Mouse (Mus musculus): ENCODE measurements around the gene Uri1.
A peak's percentile ranks its signal among the peaks of the same experiment; 100 is the strongest.

The Uri1 gene

DNA sequence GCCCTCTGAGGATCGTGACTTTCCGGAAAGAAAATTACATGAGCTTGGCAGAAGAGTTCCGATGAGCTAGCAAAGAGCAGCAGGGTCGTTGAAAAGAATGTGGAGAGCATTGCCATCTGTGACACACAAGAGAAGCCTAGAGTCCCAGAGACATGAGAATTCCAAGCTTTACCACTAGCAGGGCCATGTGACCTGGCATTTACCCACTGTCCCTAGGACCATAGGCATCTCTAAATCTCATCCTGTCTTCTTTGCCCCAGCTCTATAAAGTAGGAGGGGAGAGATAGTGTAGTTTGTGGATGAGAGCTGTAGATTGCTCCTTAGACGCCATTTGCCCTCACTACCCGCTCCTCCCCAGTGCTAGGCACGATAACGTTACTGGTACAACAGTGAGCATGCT, at the start of gene Uri1:
Gene Uri1 (minus strand): TSS at position 101 of the 400 bp plus-strand sequence.
- no peak for DNase-seq (ENCODE audit: low spot score in 2 of 2)

GRCm38 (mm10) chr7:38071065-38071464, 47.7 kb upstream of the Uri1 start:
- DNase-seq (ENCODE audit: low spot score in 2 of 2) = no peak

DNA sequence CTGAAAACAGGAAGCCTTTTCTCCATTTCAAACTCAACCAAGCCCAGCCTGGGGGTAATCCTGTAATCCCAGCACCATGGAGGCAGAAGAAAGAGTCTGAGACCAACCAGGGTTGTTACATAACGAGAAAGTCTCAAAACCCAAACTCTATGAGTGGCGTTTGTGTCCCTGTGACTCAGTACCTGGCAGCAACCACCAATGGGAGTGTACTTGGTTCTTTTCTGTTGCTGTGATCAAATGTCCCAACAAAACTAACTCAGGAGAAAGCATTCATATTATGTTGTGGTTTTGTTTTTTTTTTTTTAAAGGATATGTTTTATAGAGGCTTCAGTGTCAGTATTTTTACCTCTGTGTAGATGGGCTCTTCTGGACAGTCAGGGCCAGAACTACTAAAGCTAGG, 47.3 kb upstream of the Uri1 start:
- DNase-seq (ENCODE audit: low spot score in 2 of 2) = no peak

DNA sequence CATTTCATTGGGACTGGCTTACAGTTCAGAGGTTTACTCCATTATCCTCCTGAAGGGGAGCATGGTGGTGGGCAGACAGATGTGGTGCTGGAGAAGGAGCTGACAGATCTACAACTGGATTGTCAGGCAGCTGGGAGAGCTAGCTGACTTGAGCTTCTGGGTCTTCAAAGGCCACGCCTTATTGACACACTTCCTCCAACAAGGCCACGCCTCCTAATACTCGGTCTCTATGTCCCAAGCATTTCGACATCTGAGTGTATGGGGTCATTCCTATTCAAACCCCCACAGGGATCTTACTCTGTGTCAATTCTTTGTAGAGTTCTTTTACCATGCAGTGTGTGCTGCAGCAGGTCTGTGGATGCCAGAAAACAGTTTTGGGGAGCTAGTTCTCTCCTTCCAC, 41.1 kb upstream of the Uri1 start:
- no peak for DNase-seq (ENCODE audit: low spot score in 2 of 2)

GRCm38 (mm10) chr7:38061060-38061970, 38.0 kb upstream of the Uri1 start:
- peak; percentile 81 to 85 for DNase-seq (ENCODE audit: low spot score in 2 of 2)

- no peak for DNase-seq (ENCODE audit: low spot score in 2 of 2)
These were observed 36.4 kb upstream of the Uri1 start for GRCm38 (mm10) chr7:38059636-38060330.

GRCm38 (mm10) chr7:38059096-38059495, 35.7 kb upstream of the Uri1 start:
- no peak for DNase-seq (ENCODE audit: low spot score in 2 of 2)

DNA sequence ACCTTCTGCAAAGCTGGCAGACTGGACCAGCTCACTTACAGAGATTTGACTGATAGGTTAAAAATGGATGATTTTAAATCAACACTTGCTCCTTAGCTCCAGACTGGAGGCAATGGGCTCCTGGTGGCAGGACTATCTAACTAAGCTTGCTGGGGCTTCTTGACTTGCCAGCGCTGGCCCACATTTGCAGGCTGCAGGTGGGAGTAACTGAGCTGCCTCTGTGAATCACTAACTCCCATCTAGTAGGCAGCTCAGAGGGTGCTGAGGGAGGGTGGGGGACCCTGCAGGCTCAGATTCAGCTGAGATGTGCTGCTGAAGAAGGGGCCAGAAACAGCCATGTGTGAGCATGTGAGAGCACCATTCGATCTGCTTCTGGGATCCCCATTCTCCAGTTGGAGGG, 32.6 kb upstream of the Uri1 start:
- DNase-seq (ENCODE audit: low spot score in 2 of 2) = no peak

GRCm38 (mm10) chr7:38054246-38054645, 30.9 kb upstream of the Uri1 start:
- DNase-seq (ENCODE audit: low spot score in 2 of 2) = no peak

DNA sequence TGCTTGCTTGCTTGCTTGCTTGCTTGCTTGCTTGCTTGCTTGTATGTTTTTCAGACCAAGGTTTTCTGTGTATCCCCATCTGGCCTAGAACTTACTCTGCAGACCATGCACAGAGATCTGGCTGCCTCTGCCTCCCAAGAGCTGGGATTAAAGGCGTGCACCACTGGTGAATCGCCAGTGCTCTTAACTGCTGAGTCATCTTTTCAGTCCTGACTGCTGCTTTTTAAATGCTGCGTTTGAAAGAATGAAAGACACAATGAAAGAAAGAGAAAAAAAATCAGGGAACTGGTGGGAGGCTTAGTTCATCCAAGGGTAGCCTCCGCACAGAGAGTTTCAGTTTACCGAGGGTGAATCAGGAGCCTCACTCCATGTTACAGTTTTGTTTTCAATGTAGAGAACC, 23.9 kb upstream of the Uri1 start:
- no peak for DNase-seq (ENCODE audit: low spot score in 2 of 2)

DNA sequence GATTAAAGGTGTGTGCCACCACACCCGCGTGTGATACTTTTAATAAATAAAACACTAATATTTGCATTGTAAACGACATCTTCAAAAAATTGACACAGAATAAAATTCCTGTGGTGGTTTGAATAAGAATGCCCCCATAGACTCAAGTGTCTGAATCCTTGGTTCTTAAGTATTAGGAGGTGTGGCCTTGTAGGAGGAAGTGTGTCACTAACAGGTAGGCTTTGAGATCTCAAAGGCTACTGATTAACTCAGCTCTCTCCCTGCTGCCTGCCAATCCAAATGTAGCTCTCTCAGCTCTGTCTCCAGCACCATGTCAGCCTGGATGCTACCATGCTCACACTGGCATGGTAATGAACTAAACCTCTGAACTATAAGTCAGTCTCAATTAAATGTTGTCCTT, 17.9 kb upstream of the Uri1 start:
- no peak for DNase-seq (ENCODE audit: low spot score in 2 of 2)

DNA sequence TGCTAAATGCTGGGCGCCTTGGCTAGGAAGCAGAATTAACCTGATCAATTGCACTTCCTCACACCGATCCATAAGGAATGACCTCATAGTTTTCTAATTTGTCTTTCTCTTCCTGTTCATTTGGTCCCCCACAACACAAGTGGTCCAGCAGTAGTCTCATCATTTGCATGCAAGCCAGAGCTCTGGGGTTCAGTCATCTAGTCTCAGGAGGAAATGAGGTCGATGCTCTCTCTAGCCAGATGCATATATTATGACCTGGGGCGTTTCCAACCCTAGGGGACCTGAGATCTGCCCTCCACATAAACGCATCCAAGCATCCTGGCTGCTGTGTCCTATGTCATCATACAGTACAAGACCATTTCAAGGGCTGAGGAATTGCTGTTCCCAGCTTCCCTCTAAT, 14.2 kb upstream of the Uri1 start:
- DNase-seq (ENCODE audit: low spot score in 2 of 2) = no peak

DNA sequence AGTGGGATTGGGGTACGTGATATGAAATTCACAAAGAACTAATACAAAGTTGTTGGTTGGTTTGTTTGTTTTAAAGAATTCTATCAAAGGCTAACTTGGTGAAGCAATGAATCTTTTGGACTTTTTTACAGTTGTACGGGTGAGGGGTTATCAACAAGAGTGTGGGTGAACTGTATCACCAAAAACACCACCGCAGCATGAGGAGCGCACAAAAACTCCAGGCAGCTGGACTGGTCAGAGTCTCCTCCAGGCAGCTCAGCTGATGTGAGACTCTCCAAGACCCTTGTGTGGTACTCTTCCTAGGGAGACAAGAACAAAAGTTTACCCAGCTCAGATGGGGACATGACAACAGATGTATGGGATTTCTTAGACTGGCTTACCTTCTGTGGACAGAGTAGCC, 7.8 kb upstream of the Uri1 start:
- no peak for DNase-seq (ENCODE audit: low spot score in 2 of 2)

DNA sequence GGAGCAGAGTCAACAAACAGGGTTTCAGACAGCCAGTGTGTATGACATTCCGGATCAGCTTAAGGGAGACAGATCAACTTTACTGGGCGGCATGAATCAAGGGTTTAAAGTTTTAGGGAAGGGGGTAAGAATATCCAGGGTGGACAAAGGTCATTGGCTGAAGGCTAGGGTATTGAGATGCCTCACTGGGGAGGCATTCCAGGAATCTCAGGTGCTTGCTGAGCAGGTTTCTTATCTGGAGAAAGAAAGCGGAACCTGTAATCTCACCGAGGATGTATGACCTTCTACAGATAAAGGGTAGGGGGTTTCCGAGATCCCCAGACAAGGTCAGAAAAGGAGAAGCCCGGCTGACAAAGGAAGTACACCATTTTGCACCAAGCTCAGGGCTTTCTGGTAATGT, 7.3 kb upstream of the Uri1 start:
- no peak for DNase-seq (ENCODE audit: low spot score in 2 of 2)

DNA sequence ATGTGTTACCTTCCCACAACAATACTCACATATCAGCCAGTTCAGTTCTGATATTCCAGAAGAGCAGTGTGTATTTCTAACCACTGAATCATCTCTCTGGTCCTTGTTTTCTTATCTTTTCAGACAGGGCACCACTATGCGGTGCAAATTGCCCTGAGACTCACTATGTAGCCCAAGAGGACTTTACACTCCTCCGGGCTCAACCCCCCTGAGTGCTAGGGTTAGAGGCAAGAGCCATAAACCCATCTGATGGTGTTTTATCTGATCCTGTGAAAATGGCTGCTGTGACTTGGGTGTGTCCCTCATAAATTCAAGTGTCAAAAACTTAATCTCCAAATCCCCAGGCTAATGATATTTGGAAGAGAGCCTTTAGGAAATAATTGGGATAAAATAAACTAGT, 6.6 kb upstream of the Uri1 start:
- no peak for DNase-seq (ENCODE audit: low spot score in 2 of 2)

DNA sequence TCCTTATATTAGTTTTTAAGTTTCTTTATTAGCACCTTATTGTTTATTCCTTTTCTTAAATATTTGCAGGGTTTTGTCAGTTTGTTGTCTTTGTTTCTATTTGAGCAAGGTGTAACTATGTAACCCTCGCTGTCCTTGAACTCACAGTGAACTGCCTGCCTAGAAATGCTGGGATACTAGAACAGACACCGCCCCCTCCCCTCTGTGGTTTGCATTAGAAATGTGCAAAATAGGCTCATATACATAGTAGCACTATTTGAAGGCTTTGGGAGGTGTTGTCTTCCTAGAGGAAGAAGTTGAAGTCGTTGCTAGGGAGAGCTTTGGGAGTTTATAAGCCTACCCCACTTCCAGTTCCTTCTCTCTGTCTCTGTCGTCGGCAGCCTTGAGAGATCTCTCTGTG, 5.7 kb upstream of the Uri1 start:
- no peak for DNase-seq (ENCODE audit: low spot score in 2 of 2)

DNA sequence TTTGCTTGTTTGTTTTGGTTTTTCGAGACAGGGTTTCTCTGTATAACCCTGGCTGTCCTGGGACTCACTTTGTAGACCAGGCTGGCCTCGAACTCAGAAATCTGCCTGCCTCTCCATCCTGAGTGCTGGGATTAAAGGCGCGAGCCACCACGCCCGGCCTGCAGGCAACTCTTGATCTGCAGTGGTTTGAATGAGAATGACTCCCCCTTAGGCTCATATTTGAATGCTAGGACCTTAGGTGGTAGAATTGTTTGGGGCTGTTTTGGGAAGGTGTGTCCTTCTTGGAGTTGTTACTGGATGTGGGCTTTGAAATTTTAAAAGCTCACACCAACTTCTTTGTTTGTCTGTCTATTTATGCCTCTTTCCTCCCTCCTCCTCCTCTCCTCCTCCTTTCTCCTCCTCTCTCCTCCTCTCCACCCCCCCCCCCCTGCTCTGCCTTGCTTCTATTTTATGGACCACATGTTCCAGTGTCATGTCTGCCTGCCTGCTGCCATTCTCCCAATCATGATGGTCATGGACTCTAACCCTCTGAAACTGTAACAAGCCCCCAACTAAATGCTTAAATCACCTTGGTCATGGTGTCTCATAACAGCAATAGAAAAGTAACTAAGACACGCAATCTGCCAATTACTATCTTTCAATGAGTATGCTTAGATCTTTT, 4.7 kb upstream of the Uri1 start:
- no peak for DNase-seq (ENCODE audit: low spot score in 2 of 2)

DNA sequence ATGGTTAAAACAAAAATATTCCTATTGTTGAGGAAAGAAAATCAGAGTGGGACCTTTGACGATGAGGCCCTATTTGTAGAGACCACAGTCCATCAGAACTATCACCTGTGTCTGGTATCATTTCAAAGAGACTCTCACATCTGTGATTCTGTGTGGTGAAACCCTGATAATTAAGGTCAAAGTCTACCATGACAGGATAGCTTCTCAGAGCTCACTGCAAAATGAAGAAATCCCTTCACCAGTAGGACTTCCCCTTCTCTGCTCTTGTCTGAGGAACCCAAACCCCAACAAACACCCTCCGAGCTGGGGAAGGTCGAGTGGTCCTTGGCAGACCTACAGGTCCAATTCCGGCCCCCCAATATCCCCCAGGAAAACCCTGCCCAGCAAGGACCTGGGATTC, 1.5 kb upstream of the Uri1 start:
- DNase-seq (ENCODE audit: low spot score in 2 of 2) = no peak

- no peak for DNase-seq (ENCODE audit: low spot score in 2 of 2)
These were observed 3.6 kb downstream of the Uri1 start for GRCm38 (mm10) chr7:38019770-38020169.

GRCm38 (mm10) chr7:38019369-38019749, 4.0 kb downstream of the Uri1 start:
- DNase-seq (ENCODE audit: low spot score in 2 of 2) = peak; percentile 72 to 81

- DNase-seq (ENCODE audit: low spot score in 2 of 2) = peak; percentile 46 to 51
These were observed 4.7 kb downstream of the Uri1 start for GRCm38 (mm10) chr7:38018416-38019368.

- DNase-seq (ENCODE audit: low spot score in 2 of 2) = no peak
These were observed 8.0 kb downstream of the Uri1 start for GRCm38 (mm10) chr7:38015356-38015755.

All from frontal cortex, postnatal 14 days (tissue).